Mouse (Mus musculus): ENCODE measurements around the gene 1810009A15Rik. TPM values are rescaled to one million over a fixed set of nuclear protein-coding genes. Genes with fewer than 3 reads are reported as not detected.

The 1810009A15Rik gene
- polyA plus RNA-seq (2015; fragmentation: Nextera tagmentation; extraction: Ambion mirVana): 76.8 and 80.9 TPM in 2 replicates

DNA sequence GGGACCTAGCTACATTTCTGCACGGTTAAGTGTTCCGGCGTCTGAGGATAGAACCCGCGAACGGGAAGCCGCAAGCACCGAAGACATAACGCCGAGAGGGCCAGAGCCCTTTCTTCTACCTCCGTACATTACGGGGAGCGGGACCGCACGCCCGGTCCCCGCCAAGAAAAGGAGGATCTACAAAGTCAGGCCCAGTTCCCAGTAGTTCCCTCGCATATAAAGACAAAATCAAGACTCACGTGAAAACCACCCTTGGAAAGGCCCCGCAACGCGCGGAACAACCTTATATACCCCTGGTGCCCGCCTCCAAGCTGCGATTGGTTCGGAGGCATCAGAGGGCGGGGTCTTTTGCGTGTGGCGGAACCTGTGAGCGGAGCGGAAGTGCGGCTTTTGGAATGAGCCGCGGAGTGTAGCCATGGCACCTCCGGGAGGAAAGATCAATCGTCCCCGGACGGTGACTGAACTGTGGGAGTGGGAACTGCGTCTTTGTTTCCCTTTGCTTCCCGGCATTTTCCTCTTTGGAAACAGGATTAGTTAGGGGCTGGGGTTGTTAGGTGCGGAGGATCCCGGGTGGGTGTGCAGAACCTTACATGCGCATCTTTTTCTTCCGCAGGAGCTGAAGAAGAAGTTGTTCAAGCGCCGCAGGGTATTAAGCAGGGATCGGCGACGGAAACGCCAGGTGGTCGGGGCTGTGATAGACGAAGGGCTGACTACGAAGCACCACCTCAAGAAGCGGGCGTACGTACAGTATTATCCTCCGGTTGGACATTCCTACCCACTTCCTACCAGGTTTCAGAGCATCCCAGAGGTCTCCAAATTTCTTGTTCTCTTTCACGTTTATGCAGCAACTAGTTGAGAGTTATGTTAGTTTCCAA, at the start of gene 1810009A15Rik, which contains the start of gene Gm49416:
Gene 1810009A15Rik (plus strand): TSS at position 343 of the 875 bp plus-strand sequence.
Gene Gm49416 (plus strand): TSS at position 416 of the 875 bp plus-strand sequence.
- peak within 1 kb of the TSS; percentile 67 for H3K4me2 ChIP-seq
- H3K27ac ChIP-seq: peak within 1 kb of the TSS; percentile 92
- ATAC-seq (ENCODE audit: insufficient number of reproducible peaks, low FRiP score, low TSS enrichment, low read depth): peak; percentile 92
- peaks cover 9% of the 10 kb centered on the region for H3K36me3 ChIP-seq
- H3K4me1 ChIP-seq: peaks cover 20% of the 10 kb centered on the region
- peak within 1 kb of the TSS; percentile 89 for H3K9ac ChIP-seq
- H3K4me3 ChIP-seq: peak within 1 kb of the TSS; percentile 64
- under 1% methylated on average over 58 of the region's 58 CpGs for WGBS
- no peaks in the 10 kb centered on the region for H3K9me3 ChIP-seq
- no peaks in the 10 kb centered on the region for H3K27me3 ChIP-seq

DNA sequence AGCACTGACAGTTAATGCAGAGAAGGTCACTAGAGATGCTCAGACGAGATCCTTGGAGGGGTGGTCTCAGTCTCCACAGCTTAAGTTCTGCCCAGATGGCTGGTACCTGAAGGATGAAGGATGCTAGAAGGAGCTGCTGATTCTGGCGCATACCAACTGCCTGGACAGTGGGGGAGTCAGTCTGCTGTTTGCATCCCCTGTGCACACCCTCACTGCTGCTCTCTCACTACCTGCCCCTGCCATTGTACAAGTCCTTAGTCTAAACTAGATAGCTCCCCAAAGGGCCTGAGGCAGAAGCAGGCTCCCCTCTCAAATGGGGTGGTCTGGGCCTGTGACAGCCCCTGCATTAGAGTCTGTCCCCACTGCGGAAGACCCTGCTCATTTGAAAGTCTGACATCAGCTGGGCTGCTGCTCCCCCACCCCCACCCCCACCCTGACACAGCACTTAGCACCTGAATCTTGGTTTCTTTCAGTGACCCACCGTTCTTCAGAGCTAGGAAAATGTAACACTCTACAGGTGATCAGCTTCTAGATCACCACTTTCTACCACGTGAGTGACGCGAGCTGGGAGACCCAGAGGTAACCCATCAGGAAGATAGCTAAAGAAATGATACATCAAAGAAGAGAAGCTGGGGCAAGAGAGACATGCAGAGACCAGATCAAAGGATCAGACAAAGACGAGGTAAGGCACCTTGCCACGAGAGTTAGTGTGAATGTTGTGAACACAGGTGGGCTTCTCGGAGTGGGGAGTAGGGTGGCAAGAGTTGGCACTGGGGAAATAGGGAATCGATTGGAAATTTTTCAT, 49.3 kb upstream of the 1810009A15Rik start, which contains the start of gene Gng3:
Gene Gng3 (minus strand): TSS at position 92 of the 805 bp plus-strand sequence.
- WGBS: 59% methylated on average over 11 of the region's 11 CpGs
- Histone ChIP-seq H3K4me2 (peak within 1 kb of the TSS; percentile 80), H3K4me1 (peaks cover 32% of the 10 kb centered on the region), H3K4me3 (peak within 1 kb of the TSS; percentile 57), H3K9ac (0 out of 2 replicates have a peak within 1 kb of the TSS, but pooled peaks have one; percentile 64), H3K27me3 (no peaks in the 10 kb centered on the region), H3K27ac (peak within 1 kb of the TSS; percentile 98), H3K9me3 (no peaks in the 10 kb centered on the region), H3K36me3 (peaks cover 23% of the 10 kb centered on the region)
- no peak for ATAC-seq (ENCODE audit: insufficient number of reproducible peaks, low FRiP score, low TSS enrichment, low read depth)

- Histone ChIP-seq H3K36me3 (peaks cover 17% of the 10 kb centered on the region), H3K9me3 (no peaks in the 10 kb centered on the region), H3K27ac (no peak overlapping the region), H3K27me3 (no peaks in the 10 kb centered on the region), H3K4me2 (peak overlapping the region; percentile 61), H3K4me1 (peaks cover 32% of the 10 kb centered on the region), H3K4me3 (peak overlapping the region; percentile 43), H3K9ac (peak overlapping the region; percentile 39; the same call in 1 of the 2 replicates)
- no peak for ATAC-seq (ENCODE audit: insufficient number of reproducible peaks, low FRiP score, low TSS enrichment, low read depth)
- WGBS: 24% methylated on average over 29 of the region's 29 CpGs
These were observed 48.5 kb upstream of the 1810009A15Rik start for GRCm38 (mm10) chr19:8839908-8840791.

DNA sequence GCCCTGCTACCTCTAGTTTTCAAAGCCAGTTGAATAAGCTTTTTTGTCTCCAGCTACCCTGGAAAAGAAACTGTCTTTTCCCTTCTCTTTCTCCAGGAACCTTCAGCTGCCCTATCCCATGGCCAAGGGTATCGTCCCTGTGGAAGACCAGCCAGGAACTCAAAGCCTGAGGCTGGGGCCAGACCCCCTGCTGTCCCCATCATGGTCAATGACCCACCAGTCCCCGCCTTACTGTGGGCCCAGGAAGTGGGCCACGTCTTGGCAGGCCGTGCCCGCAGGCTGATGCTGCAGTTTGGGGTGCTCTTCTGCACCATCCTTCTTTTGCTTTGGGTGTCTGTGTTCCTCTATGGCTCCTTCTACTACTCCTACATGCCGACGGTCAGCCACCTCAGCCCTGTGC, 47.6 kb upstream of the 1810009A15Rik start:
- Histone ChIP-seq H3K27ac (no peak overlapping the region), H3K27me3 (no peaks in the 10 kb centered on the region), H3K4me1 (peaks cover 32% of the 10 kb centered on the region), H3K9me3 (no peaks in the 10 kb centered on the region), H3K36me3 (peaks cover 21% of the 10 kb centered on the region), H3K9ac (no peak overlapping the region), H3K4me2 (peak overlapping the region; percentile 61), H3K4me3 (peak overlapping the region; percentile 43)
- 87% methylated on average over 7 of the region's 7 CpGs for WGBS
- ATAC-seq (ENCODE audit: insufficient number of reproducible peaks, low FRiP score, low TSS enrichment, low read depth): no peak

DNA sequence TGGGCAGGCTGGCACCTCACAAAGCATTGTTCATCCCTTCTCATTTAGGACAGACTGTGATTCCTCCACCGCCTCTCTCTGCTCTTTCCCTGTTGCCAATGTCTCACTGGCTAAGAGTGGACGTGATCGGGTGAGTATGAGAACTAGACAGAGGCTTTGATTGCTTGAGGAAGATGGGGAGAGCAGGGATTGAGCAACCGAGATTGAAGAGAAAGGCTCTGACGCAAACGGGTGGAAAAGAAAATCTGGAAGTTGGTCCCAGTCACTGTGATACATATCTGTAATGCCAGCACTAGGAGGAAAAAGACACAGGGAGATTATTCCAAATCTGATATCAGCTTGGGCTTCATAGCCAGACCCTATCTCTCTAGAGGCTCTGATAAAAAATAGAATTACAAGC, 45.7 kb upstream of the 1810009A15Rik start:
- no peaks in the 10 kb centered on the region for H3K9me3 ChIP-seq
- no peak overlapping the region for H3K27ac ChIP-seq
- WGBS: 79% methylated on average over 6 of the region's 6 CpGs
- H3K4me3 ChIP-seq: no peak overlapping the region
- H3K36me3 ChIP-seq: peaks cover 40% of the 10 kb centered on the region
- peaks cover 32% of the 10 kb centered on the region for H3K4me1 ChIP-seq
- ATAC-seq (ENCODE audit: insufficient number of reproducible peaks, low FRiP score, low TSS enrichment, low read depth): no peak
- H3K27me3 ChIP-seq: no peaks in the 10 kb centered on the region
- H3K4me2 ChIP-seq: no peak overlapping the region
- H3K9ac ChIP-seq: no peak overlapping the region

DNA sequence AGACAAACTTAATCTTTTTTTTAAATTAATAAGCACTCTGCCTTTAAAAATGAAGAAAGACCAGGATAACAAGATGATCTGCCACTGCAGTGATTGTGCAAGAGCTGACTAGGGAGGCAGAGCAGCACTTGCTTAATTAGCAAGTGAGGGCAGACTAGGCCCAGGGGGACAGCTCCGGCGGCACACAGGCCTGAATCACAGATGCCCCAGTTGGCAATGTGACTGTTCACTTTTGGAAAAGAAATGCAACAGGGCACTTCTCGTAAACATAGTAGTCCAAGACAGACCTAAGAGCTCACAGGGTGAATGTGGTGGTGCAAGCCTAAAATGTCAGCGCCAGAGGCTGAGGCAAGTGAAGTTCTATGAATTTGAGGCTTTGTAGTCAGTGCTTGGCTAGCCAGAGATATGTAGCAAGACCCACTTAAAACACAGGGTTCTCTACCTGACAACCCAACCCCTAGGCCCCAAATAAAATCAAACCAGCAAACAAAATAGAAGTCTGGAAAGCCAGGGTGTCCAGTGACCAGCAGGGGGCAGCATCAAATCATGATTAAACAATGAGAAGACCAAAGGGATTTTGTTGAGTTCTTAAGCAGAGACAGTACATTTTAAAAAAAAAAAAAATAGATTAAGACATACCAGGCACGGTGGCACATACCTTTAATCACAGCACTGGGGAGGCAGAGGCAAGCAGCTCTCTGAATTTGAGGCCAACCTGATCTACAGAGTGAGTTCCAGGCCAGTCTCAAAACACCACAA, 44.1 kb upstream of the 1810009A15Rik start:
- WGBS: 55% methylated on average over 5 of the region's 5 CpGs
- Histone ChIP-seq H3K4me2 (no peak overlapping the region), H3K9ac (no peak overlapping the region), H3K27me3 (no peaks in the 10 kb centered on the region), H3K4me3 (no peak overlapping the region), H3K4me1 (peaks cover 17% of the 10 kb centered on the region), H3K27ac (peak overlapping the region; percentile 35; the same call in 1 of the 2 replicates), H3K36me3 (peaks cover 46% of the 10 kb centered on the region), H3K9me3 (no peaks in the 10 kb centered on the region)
- ATAC-seq (ENCODE audit: insufficient number of reproducible peaks, low FRiP score, low TSS enrichment, low read depth): no peak

DNA sequence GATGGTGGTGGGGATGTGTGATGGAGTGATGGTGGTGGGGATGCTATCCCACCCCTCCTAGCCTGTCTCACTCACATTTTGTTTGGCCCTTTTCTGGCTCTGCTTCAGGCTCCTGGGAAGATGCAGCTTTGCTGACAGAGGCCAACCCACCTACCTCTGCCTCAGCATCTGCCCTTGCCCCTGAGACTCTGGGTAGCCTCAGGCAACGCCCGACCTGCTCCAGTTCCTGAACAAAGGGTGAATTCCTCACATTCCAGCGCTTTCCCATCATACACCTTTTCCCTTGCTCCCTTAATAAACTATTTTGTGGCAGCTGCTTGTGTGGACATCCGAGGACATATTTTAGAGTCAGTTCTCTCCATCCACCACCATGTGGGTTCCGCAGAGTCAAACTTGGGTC, 40.3 kb upstream of the 1810009A15Rik start:
- Histone ChIP-seq H3K9me3 (no peaks in the 10 kb centered on the region), H3K4me1 (peaks cover 16% of the 10 kb centered on the region), H3K4me2 (no peak overlapping the region), H3K9ac (no peak overlapping the region), H3K27ac (no peak overlapping the region), H3K36me3 (peaks cover 34% of the 10 kb centered on the region), H3K27me3 (no peaks in the 10 kb centered on the region), H3K4me3 (no peak overlapping the region)
- ATAC-seq (ENCODE audit: insufficient number of reproducible peaks, low FRiP score, low TSS enrichment, low read depth): no peak
- 75% methylated on average over 5 of the region's 5 CpGs for WGBS

DNA sequence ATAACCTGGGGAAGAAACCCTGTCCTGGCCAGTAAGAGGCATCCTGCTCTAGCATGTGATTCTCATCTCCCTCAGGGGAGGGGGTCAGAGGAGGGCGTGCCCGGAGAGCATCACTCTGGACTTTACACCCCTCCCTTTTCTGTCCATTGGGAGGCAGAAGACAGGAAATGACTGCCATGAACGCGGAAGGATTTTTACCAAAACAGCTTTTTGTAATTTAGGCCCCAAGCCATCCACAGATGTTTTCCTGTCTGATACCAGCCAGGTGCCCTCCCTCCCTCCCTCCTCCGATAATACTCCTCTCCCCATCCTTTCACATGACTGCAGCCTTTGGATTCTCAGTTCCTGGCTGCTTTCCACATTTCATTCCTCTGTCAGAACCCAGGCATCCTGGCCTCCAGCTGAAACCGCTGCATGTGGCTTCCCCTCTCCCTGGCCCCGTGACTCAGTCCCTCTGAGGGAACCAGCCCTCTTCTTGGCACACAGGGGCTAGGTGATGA, 38.2 kb upstream of the 1810009A15Rik start, which contains the start of gene Lrrn4cl:
Gene Lrrn4cl (plus strand): TSS at position 367 of the 500 bp plus-strand sequence.
- Histone ChIP-seq H3K4me3 (no peak within 1 kb of the TSS), H3K4me1 (peaks cover 16% of the 10 kb centered on the region), H3K4me2 (no peak within 1 kb of the TSS), H3K9me3 (no peaks in the 10 kb centered on the region), H3K27ac (peak within 1 kb of the TSS; percentile 65), H3K9ac (no peak within 1 kb of the TSS), H3K27me3 (no peaks in the 10 kb centered on the region), H3K36me3 (peaks cover 31% of the 10 kb centered on the region)
- 8% methylated on average over 7 of the region's 7 CpGs for WGBS
- ATAC-seq (ENCODE audit: insufficient number of reproducible peaks, low FRiP score, low TSS enrichment, low read depth): peak; percentile 49; the same call in 1 of the 2 replicates

- 52% methylated on average over 7 of the region's 7 CpGs for WGBS
- ATAC-seq (ENCODE audit: insufficient number of reproducible peaks, low FRiP score, low TSS enrichment, low read depth): no peak
- Histone ChIP-seq H3K9me3 (no peaks in the 10 kb centered on the region), H3K4me1 (peaks cover 16% of the 10 kb centered on the region), H3K36me3 (peaks cover 19% of the 10 kb centered on the region), H3K27ac (no peak overlapping the region), H3K4me2 (no peak overlapping the region), H3K27me3 (no peaks in the 10 kb centered on the region), H3K4me3 (no peak overlapping the region), H3K9ac (no peak overlapping the region)
These were observed 37.0 kb upstream of the 1810009A15Rik start for GRCm38 (mm10) chr19:8851639-8852038.

- Histone ChIP-seq H3K27ac (no peak overlapping the region), H3K9me3 (no peaks in the 10 kb centered on the region), H3K27me3 (no peaks in the 10 kb centered on the region), H3K4me3 (no peak overlapping the region), H3K36me3 (peaks cover 12% of the 10 kb centered on the region), H3K9ac (no peak overlapping the region), H3K4me1 (peaks cover 16% of the 10 kb centered on the region), H3K4me2 (no peak overlapping the region)
- 43% methylated on average over 10 of the region's 10 CpGs for WGBS
- ATAC-seq (ENCODE audit: insufficient number of reproducible peaks, low FRiP score, low TSS enrichment, low read depth): no peak
These were observed 36.3 kb upstream of the 1810009A15Rik start for GRCm38 (mm10) chr19:8852236-8852928.
